Mouse (Mus musculus) thymus, adult 2 months (tissue): ENCODE measurements around the gene Tpst1. TPM values are rescaled to one million over a fixed set of nuclear protein-coding genes. Genes with fewer than 3 reads are reported as not detected.

ENCODE experiments used
- DNase-seq: peaks from one replicate; pipeline ENCODE4 v3.0.0; 2021
- H3K27ac ChIP-seq: fragments of 200-500 bp; 2 replicates; pipeline ENCODE4 v1.5.1; 2012; ENCODE audit warnings: low read length, control low read depth; ENCODE audit not compliant: control insufficient read depth, insufficient read depth
- H3K27me3 ChIP-seq: fragments of 200-500 bp; 2 replicates; pipeline ENCODE4 v1.6.1; 2012; ENCODE audit warnings: mild to moderate bottlenecking, low read length, moderate library complexity, mixed read lengths; ENCODE audit not compliant: control insufficient read depth, insufficient read depth
- H3K36me3 ChIP-seq: fragments of 200-500 bp; 2 replicates; pipeline ENCODE4 v1.6.1; 2012; ENCODE audit warnings: mild to moderate bottlenecking, low read length, moderate library complexity; ENCODE audit not compliant: control insufficient read depth, insufficient read depth
- H3K4me1 ChIP-seq: fragments of 200-500 bp; replicated peaks from 2 replicates; pipeline ENCODE4 v1.6.1; 2012; ENCODE audit warnings: low read length; ENCODE audit not compliant: control insufficient read depth, insufficient read depth
- H3K4me3 ChIP-seq: fragments of 200-500 bp; 2 replicates; pipeline ENCODE4 v1.5.1; 2012; ENCODE audit warnings: mild to moderate bottlenecking, low read length, control low read depth, moderate library complexity; ENCODE audit not compliant: control insufficient read depth, insufficient read depth
- CTCF ChIP-seq: fragments of 200-500 bp; IDR thresholded peaks from 2 replicates; pipeline ENCODE4 v1.5.1; 2012; ENCODE audit warnings: mild to moderate bottlenecking, control low read depth, low read length, moderate library complexity, borderline replicate concordance; ENCODE audit not compliant: control insufficient read depth, poor library complexity, insufficient read depth; ENCODE audit errors: extremely low read depth
- POLR2A ChIP-seq: fragments of 200-500 bp; IDR thresholded peaks from 2 replicates; pipeline ENCODE4 v1.6.1; 2012; ENCODE audit warnings: mild to moderate bottlenecking, low read length, control low read depth, moderate library complexity; ENCODE audit not compliant: control insufficient read depth, poor library complexity, insufficient read depth; ENCODE audit errors: extremely low read depth
- WGBS: fragments of 180-500 bp; shearing (Covaris S2); methylation state at CpG from one replicate; pipeline ENCODE4 v1.1.7; 2018; 5-methylcytosine and 5-hydroxymethylcytosine counted together
- polyA plus RNA-seq: library from polyadenylated mRNA; depleted of rRNA; stranded (reverse); fragments of >200 nt; gene quantifications from 2 replicates; pipeline ENCODE4 v1.2.3, GENCODE M21; 2012

The Tpst1 gene
- polyA plus RNA-seq, 1 experiment: 8.4 TPM

DNA sequence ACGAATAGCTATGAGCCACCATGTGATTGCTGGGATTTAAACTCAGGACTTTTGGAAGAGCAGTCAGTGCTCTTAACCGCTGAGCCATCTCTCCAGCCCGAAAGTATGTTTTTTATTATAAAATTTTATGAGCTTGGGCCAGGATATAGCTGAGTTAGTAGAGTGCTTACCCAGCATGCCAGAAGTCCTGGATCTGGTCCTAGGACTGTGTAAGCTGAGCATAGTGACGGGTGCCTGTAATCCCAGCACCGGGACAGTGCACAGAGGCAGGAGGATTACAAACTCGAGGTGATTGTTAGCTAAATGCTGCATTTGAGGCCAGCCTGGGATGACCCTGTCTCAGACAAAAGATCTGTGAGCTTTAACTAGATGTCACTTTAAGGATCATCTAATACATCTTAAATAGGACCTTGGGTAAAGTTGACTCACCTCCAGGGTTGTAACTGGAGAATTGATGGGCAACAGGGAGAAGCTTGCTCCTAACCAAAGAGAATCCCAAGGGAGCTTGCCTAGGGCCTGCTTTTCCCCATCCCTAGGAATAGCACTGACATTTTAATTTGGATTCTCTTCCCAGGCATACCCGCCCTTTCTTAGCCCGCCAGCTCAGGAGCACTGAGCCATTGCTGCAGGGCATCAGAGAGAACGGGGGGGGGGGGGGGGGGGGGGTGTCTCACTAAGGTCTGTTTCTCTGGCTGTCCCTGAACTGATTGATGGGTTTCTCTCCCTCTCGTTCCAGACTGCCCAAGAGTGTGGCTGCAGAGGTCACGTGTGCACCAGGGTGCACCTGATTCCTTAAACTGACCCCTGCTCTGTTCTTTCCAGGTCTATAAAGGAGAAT lies 55.8 kb downstream of the Tpst1 start:
- Histone ChIP-seq H3K4me1 (no peaks in the 10 kb centered on the region), H3K27ac (no peak overlapping the region), H3K36me3 (no peaks in the 10 kb centered on the region), H3K27me3 (no peaks in the 10 kb centered on the region), H3K4me3 (no peak overlapping the region)
- TF ChIP-seq CTCF (no peak), POLR2A (no peak)
- 80% methylated on average over 11 of the region's 11 CpGs for WGBS
- no peak for DNase-seq

DNA sequence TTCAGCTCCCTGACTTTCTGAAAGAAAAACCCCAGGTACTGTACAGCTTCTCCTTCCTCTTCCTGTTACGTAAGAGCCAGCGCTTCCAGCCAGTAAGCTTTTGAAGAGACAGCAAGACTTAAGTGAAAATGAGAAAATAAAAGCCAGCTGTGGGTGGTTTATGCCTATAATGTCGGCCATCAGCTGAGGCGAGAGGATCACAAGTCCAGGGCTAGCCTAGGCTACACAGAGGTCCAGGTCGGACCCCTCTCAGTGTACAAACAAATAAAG lies 56.3 kb downstream of the Tpst1 start:
- WGBS: 78% methylated on average over 5 of the region's 5 CpGs

GRCm38 (mm10) chr5:130136597-130136996 lies 63.5 kb downstream of the Tpst1 start:
- WGBS: 98% methylated on average over 13 of the region's 13 CpGs
- no peaks in the 10 kb centered on the region for H3K36me3 ChIP-seq
- no peak overlapping the region for H3K27ac ChIP-seq
- TF ChIP-seq CTCF (no peak), POLR2A (no peak)
- no peak for DNase-seq
- H3K27me3 ChIP-seq: no peaks in the 10 kb centered on the region
- H3K4me1 ChIP-seq: no peaks in the 10 kb centered on the region
- no peak overlapping the region for H3K4me3 ChIP-seq

More for the DNA sequence above, 56.3 kb downstream of the Tpst1 start:
- Histone ChIP-seq H3K4me3 (no peak overlapping the region), H3K4me1 (no peaks in the 10 kb centered on the region), H3K27ac (no peak overlapping the region), H3K27me3 (no peaks in the 10 kb centered on the region), H3K36me3 (no peaks in the 10 kb centered on the region)
- DNase-seq: no peak
- no peak for TF ChIP-seq POLR2A
- TF ChIP-seq CTCF: no peak

GRCm38 (mm10) chr5:130139393-130139792 lies 66.3 kb downstream of the Tpst1 start:
- Histone ChIP-seq H3K27ac (no peak overlapping the region), H3K4me3 (no peak overlapping the region), H3K27me3 (no peaks in the 10 kb centered on the region), H3K36me3 (no peaks in the 10 kb centered on the region), H3K4me1 (peaks cover 7% of the 10 kb centered on the region)
- no peak for TF ChIP-seq CTCF
- no peak for TF ChIP-seq POLR2A
- DNase-seq: peak; percentile 68
- 23% methylated on average over 8 of the region's 8 CpGs for WGBS

- DNase-seq: no peak
- no peaks in the 10 kb centered on the region for H3K27me3 ChIP-seq
- WGBS: 44% methylated on average over 5 of the region's 5 CpGs
- peaks cover 10% of the 10 kb centered on the region for H3K4me1 ChIP-seq
- no peak for TF ChIP-seq POLR2A
- TF ChIP-seq CTCF: no peak
- no peaks in the 10 kb centered on the region for H3K36me3 ChIP-seq
- no peak overlapping the region for H3K4me3 ChIP-seq
- no peak overlapping the region for H3K27ac ChIP-seq
These were observed 68.0 kb downstream of the Tpst1 start for GRCm38 (mm10) chr5:130141138-130141537.

DNA sequence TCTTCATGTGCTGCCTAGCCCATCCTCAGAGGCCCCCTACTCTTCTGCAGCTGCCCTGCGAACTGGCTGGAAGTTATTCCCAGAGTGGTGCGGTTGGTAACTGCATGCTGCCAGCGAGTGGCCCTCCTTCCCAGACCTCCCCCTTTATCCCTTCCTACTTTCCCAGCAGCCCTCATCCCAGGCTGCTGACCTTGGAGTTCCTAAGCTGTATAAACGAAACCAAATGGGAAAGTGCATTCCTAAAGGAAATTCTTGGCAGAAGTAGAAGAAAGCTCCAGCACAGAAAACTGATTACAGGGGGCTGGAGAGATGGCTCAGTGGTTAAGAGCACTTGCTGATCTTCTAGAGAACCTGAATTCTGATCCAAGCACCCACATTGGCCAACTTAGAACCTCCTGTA lies 68.9 kb downstream of the Tpst1 start:
- H3K36me3 ChIP-seq: no peaks in the 10 kb centered on the region
- no peak for TF ChIP-seq CTCF
- TF ChIP-seq POLR2A: no peak
- peaks cover 10% of the 10 kb centered on the region for H3K4me1 ChIP-seq
- DNase-seq: no peak
- H3K27me3 ChIP-seq: no peaks in the 10 kb centered on the region
- H3K4me3 ChIP-seq: no peak overlapping the region
- 91% methylated on average over 4 of the region's 4 CpGs for WGBS
- H3K27ac ChIP-seq: no peak overlapping the region
